ENCODE assay signal across 13 mouse cellular contexts in the genomic region with DNA sequence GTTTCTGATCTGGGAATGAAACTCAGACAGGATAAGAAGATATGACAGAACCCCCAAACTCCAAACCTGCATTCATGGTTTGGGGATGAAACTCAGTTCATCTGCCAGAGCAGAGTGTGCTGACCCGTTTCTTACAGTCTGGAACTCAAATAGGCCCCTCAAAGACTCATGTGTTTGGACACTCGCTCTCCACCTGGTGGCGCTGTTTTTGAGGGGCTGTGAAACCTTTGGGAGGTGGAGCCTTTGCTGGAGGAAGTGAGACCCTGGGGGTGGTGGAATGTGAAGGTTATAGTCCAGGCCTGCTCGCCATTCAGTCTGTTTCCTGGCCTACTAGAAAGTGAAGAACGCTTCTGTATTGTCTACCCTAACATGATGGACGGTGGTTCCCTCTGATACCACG. TPM values are rescaled to one million over a fixed set of nuclear protein-coding genes. Genes with fewer than 3 reads are reported as not detected.
DNase-seq lines count a peak whose midpoint lies in the region; ATAC-seq and TF ChIP-seq lines count a peak whose summit lies in the region.
"Had no signal": no experiment of that assay in that cellular context is flagged by ENCODE, and none has a peak within 500 bp of the region (broad histone marks: within the 10 kb centered on the region; RNA-seq: fewer than 3 reads in every experiment).

No protein-coding gene starts in this region.

- no peak for DNase-seq in gastrocnemius, adult 2 months
- DNase-seq in gastrocnemius, postnatal 25 days, result no peak
- DNase-seq in lung, embryonic 14.5 days, result peak; percentile 15
- no peak for DNase-seq in lung, postnatal 4 days
- peak; percentile 83 for DNase-seq in ZHBTc4 (ENCODE audit: low read depth, low spot score)
- no peak for DNase-seq in urinary bladder, postnatal 25 days (ENCODE audit: low spot score)
- DNase-seq in kidney, postnatal 10 days, result no peak
- DNase-seq: liver, embryonic 13.5 days; spleen, adult 18-20 months; thymus, postnatal 14 days had no signal

- H3K9me3 ChIP-seq in lung, embryonic 14.5 days (ENCODE audit: low read depth, low read length), result no peaks in the 10 kb centered on the region
- H3K9me3 ChIP-seq in E14TG2a.4 (ENCODE audit: low read length), result no peaks in the 10 kb centered on the region
- H3K9me3 ChIP-seq: hindbrain, embryonic 12.5 days; liver, embryonic 13.5 days; megakaryocyte, embryonic 14.5 days had no signal

- no peaks in the 10 kb centered on the region; the same call in 1 of the 2 replicates for H3K4me1 ChIP-seq in lung, embryonic 14.5 days (ENCODE audit: insufficient read depth)
- H3K4me1 ChIP-seq in E14TG2a.4 (replicated peaks; ENCODE audit: low read depth, low read length), result peaks cover 26% of the 10 kb centered on the region

- TF ChIP-seq CTCF in gastrocnemius, adult 2 months (IDR thresholded peaks at IDR 0.05), result peak; percentile 23; the same call in 1 of the 2 replicates
- peak; percentile 44 for TF ChIP-seq CTCF in lung, embryonic 14.5 days (IDR thresholded peaks at IDR 0.05; ENCODE audit: low read depth)
- peak; percentile 63 for TF ChIP-seq CTCF in E14TG2a.4 (conservative IDR thresholded peaks at IDR 0.05; ENCODE audit: low read length)

- H3K9ac ChIP-seq in lung, embryonic 14.5 days, result no peak overlapping the region
- H3K9ac ChIP-seq: hindbrain, embryonic 12.5 days; liver, embryonic 13.5 days had no signal

- H3K4me2 ChIP-seq in lung, embryonic 14.5 days, result no peak overlapping the region
- H3K4me2 ChIP-seq: hindbrain, embryonic 12.5 days; liver, embryonic 13.5 days had no signal

- intact Hi-C loops in gastrocnemius, adult 2 months (cut with DNase I), result no loop called here

- H3K4me3 ChIP-seq in gastrocnemius, adult 2 months, result no peak overlapping the region
- H3K4me3 ChIP-seq in lung, embryonic 14.5 days (ENCODE audit: low read depth, low read length), result no peak overlapping the region
- no peak overlapping the region for H3K4me3 ChIP-seq in E14TG2a.4 (replicated peaks; ENCODE audit: low read length)
- H3K4me3 ChIP-seq: hindbrain, embryonic 12.5 days; liver, embryonic 13.5 days; megakaryocyte, embryonic 14.5 days had no signal

- H3K36me3 ChIP-seq in lung, embryonic 14.5 days (ENCODE audit: insufficient read depth), result no peaks in the 10 kb centered on the region
- H3K36me3 ChIP-seq in E14TG2a.4 (ENCODE audit: insufficient read depth, low read length), result no peaks in the 10 kb centered on the region
- H3K36me3 ChIP-seq: hindbrain, embryonic 12.5 days; liver, embryonic 13.5 days had no signal

- WGBS in lung, embryonic 14.5 days, result 44% methylated on average over 7 of the region's 7 CpGs

- H3K27me3 ChIP-seq in lung, embryonic 14.5 days (ENCODE audit: insufficient read depth, low read length), result no peaks in the 10 kb centered on the region
- no peaks in the 10 kb centered on the region; the same call in 1 of the 2 replicates for H3K27me3 ChIP-seq in E14TG2a.4 (ENCODE audit: insufficient read depth, low read length)
- H3K27me3 ChIP-seq: hindbrain, embryonic 12.5 days; liver, embryonic 13.5 days had no signal

- H3K27ac ChIP-seq in gastrocnemius, adult 2 months, result no peak overlapping the region
- H3K27ac ChIP-seq in lung, embryonic 14.5 days (ENCODE audit: low read depth), result no peak overlapping the region
- H3K27ac ChIP-seq: hindbrain, embryonic 12.5 days; liver, embryonic 13.5 days had no signal

- no peak for ATAC-seq in lung, embryonic 14.5 days (ENCODE audit: insufficient read depth)

RNA-seq across cellular contexts. Expression of a gene that starts 29.6 kb away (rescaled TPM):
- total RNA-seq in gastrocnemius, adult 2 months (2021), result under 1 TPM; 0.20 to 0.39 TPM
- total RNA-seq in gastrocnemius, postnatal 25 days (2021), result under 1 TPM; 0.29 to 0.41 TPM
- polyA plus RNA-seq in lung, embryonic 14.5 days (2014; fragmentation: Nextera tagmentation; extraction: Ambion mirVana), result 0.15 TPM in 1 of 2 replicates, not detected in the other

RNA-seq across cellular contexts. Expression of a gene that starts 41.7 kb away (rescaled TPM):
- under 1 TPM in 1 of 2 experiments, not detected in 1; 0.05 TPM for total RNA-seq in gastrocnemius, adult 2 months (2021)
- under 1 TPM; 0.05 to 0.08 TPM for total RNA-seq in gastrocnemius, postnatal 25 days (2021)
- polyA plus RNA-seq in lung, embryonic 14.5 days (2014; fragmentation: Nextera tagmentation; extraction: Ambion mirVana), result 4.1 and 5.3 TPM in 2 replicates

Comparison
In these comparisons a context has a peak if more than half of its experiments do, and no peak if none do; other contexts are left out.
1. DNase-seq: peak in lung, embryonic 14.5 days (single experiment) and ZHBTc4 (single experiment); none in gastrocnemius, adult 2 months (single experiment), gastrocnemius, postnatal 25 days (single experiment), lung, postnatal 4 days (0 of 2), urinary bladder, postnatal 25 days (single experiment) and kidney, postnatal 10 days (single experiment).
2. Peak in every context shown above with its lines, with median percentiles within 50 percentile points of each other: CTCF ChIP-seq.